Mouse (Mus musculus) G1E (cell line): ENCODE data around the gene Slc22a13.

Experiments
- CTCF ChIP-seq: IDR thresholded peaks from 2 replicates; pipeline ENCODE4 v1.5.1; 2012; ENCODE audit warnings: low read depth, low read length, inconsistent platforms, mixed read lengths
- GATA1 ChIP-seq: IDR thresholded peaks from 2 replicates; pipeline ENCODE4 v1.6.1; 2012; ENCODE audit warnings: borderline replicate concordance, low read length, inconsistent platforms, mixed read lengths
- GATA2 ChIP-seq: IDR thresholded peaks from 2 replicates; pipeline ENCODE4 v1.6.1; 2012; ENCODE audit warnings: low read depth, low read length, inconsistent platforms, borderline replicate concordance
- POLR2AphosphoS5 ChIP-seq: IDR thresholded peaks from 2 replicates; pipeline ENCODE4 v1.6.1; 2012; ENCODE audit warnings: low read depth, low read length, inconsistent platforms; ENCODE audit not compliant: insufficient replicate concordance
- TAL1 ChIP-seq: conservative IDR thresholded peaks from 2 replicates; pipeline ENCODE4 v1.6.1; 2012; ENCODE audit warnings: low read depth, low read length, inconsistent platforms, mixed read lengths

DNA sequence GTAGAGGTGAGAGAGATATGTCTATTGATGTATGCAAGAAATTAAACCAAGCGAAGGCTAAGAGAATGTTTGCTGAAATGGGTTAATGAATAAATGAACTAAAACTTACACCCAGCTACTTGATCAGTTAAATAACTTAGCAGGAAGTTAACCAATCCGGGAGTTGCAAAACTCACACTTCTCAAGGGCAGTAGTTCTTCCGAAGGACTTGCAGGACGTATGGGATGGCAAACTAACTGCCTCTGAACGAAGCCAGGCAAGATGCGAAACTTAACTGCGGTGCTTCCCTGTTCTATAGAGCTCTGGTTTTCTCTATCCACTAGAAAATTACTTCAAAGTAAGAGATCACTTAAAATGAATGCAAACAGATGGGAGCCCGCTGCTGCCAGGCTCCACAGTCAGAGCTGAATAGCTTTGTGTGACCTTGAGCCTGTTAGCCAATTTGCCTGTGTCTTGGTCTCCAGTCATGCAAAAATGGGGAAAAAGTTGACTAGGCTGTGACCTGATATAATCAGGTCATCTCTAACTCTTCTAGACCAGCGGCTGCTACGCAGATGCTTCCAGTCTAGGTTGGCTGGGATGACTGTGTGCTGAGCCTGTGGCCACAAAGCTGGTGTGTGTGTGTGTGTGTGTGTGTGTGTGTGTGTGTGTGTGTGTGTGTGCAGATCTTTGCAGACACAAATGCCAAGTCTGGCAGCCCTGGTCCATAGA, 9.6 kb downstream of the Slc22a13 start:
- TF ChIP-seq CTCF (no peak), TAL1 (no peak), GATA1 (no peak), POLR2AphosphoS5 (no peak), GATA2 (no peak)
